Mouse (Mus musculus) small intestine, adult 2 months (tissue): Measurements from ENCODE around the gene Gpam.

ENCODE experiments used
- CTCF ChIP-seq: fragments of 200-500 bp; IDR thresholded peaks from 2 replicates; pipeline ENCODE4 v1.5.1; 2012; ENCODE audit warnings: low read depth, mild to moderate bottlenecking, control low read depth, inconsistent platforms, low read length, moderate library complexity, mixed read lengths; ENCODE audit not compliant: insufficient replicate concordance, insufficient read length; ENCODE audit errors: extremely low read depth
- POLR2A ChIP-seq: fragments of 200-500 bp; IDR thresholded peaks from 2 replicates; pipeline ENCODE4 v1.6.1; 2012; ENCODE audit warnings: low read depth, mild to moderate bottlenecking, control low read depth, inconsistent platforms, low read length, moderate library complexity

DNA sequence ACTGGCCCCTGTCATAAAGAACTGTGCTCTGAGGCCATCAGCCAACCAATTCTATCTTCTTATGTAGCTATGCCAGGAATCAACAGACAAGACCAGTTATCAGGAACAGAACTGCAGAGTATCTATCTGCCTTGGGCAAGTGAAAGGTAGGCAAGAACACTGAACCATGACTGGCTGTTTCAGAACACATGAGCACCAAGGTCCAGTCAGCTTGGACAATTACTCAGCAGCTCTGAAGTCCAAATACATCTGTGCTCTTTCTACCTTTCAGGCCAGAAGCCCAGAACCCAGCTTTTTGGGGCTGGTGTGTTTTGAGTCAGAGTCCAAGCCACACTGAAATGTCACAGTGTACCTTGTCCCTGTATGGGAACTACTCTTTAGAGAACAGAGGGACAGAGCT is 43.4 kb upstream of the Gpam start:
- TF ChIP-seq POLR2A = no peak
- no peak for TF ChIP-seq CTCF
